Mouse (Mus musculus): ENCODE measurements around the gene Olfr1037. TPM values are rescaled to one million over a fixed set of nuclear protein-coding genes. Genes with fewer than 3 reads are reported as not detected.
"Not testable (repeated sequence)": the region's sequence is repeated elsewhere in the genome, so short reads cannot be mapped to it uniquely, and the experiment has no call there.

The Olfr1037 gene
- polyA plus RNA-seq (2017; shearing (Covaris generic)): not detected

GRCm38 (mm10) chr2:86087285-86087684 is at the start of gene Olfr1037:
Gene Olfr1037, minus strand, starts transcription at chr2:86087385.
- no peak for ATAC-seq

DNA sequence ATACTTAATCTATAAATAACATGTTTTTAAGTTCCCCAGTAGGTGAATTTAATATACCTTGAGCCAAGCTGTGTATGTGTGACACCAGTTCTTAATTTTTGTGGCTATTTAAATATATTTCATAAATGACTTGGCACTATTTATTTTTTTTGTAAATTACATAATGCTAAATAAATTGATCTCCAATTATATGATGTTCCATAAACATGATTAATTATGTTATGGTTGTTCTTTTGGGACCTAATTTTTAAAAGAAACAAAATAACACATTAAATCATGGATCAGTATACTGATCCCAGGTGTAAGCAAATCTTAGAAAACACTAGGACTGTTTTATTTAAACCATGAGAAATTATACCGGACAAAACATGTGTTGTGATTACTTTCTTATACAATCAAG is 48.6 kb upstream of the Olfr1037 start, which contains the start of gene Olfr1039:
Gene Olfr1039 (minus strand): TSS at position 101 of the 400 bp plus-strand sequence.
- ATAC-seq: no peak

GRCm38 (mm10) chr2:86080478-86080877 is 6.7 kb downstream of the Olfr1037 start:
- not testable (repeated sequence) for ATAC-seq

DNA sequence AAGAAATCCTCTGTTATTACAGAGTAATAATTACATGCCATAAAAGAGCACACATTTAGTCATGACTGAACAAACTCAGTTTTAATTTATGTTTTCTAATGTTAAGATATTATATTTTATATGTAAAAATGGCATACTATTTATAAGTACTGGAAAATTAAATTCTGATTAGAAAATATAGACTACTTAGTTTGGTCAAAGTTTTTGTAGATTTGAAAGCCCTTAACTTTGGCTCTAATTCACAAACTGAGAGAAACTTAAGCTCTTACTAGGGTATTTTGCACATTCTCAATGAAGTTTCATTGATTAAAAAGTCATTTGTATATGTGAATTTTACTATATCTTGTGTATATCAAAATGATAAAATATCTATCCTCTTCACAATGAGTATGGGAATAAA is 13.5 kb downstream of the Olfr1037 start, which contains the start of gene Olfr1036:
Gene Olfr1036 (plus strand): TSS at position 301 of the 400 bp plus-strand sequence.
- not testable (repeated sequence) for ATAC-seq

DNA sequence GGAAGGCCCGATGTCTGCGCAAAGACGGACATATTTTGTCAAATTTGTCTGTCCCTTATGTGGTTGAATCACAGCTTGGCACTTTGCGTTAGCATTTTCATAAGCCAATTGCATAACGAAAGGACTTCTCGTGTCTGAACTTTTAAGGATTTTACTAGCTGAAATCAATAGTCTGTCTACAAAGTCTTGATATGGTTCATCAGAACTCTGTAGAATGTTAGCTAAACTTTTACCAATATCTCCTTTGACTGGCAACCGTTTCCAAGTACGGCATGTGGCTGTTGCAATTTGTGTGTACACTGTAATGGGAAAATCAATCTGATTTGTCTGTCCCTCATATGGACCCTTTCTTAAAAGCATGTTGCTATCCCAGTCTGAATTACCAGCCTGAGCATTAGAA is 17.0 kb downstream of the Olfr1037 start:
- no peak for ATAC-seq

DNA sequence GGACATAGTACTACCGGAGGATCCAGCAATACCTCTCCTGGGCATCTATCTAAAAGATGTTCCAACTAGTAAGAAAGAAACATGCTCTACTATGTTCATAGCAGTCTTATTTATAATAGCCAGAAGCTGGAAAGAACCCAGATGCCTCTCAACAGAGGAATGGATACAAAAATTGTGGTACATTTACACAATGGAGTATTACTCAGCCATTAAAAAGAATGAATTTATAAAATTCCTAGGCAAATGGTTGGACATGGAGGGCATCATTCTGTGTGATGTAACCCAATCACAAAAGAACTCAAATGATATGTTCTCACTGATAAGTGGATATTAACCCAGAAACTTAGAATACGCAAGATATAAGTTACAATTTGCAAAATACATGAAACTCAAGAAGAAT is 23.4 kb downstream of the Olfr1037 start:
- ATAC-seq: peak; percentile 96

GRCm38 (mm10) chr2:86050777-86051176 is 36.4 kb downstream of the Olfr1037 start:
- not testable (repeated sequence) for ATAC-seq

DNA sequence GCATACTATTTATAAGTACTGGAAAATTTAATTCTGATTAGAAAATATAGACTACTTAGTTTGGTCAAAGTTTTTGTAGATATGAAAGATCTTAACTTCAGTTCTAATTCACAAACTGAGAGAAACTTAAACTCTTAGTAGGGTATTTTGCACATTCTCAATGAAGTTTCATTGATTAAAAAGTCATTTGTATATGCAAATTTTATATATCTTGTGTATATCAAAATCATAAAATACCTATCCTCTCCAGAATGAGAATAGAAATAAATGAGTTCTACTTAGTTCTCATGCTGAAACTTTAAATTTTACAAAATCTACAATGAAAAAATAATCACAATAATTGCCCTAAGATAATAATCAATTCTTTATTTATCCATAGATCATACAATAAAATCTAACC is 41.6 kb downstream of the Olfr1037 start, which contains the start of gene Olfr1034:
Gene Olfr1034 (plus strand): TSS at position 301 of the 400 bp plus-strand sequence.
- no peak for ATAC-seq

Other genes with a start within 250 kb of the Olfr1037 start
- not detected for gene Olfr1019, start 241.9 kb downstream of the Olfr1037 start, polyA plus RNA-seq (2017; shearing (Covaris generic))
- gene Olfr1020, start 240.4 kb downstream of the Olfr1037 start, polyA plus RNA-seq (2017; shearing (Covaris generic)): not detected
- not detected for gene Olfr1022, start 218.8 kb downstream of the Olfr1037 start, polyA plus RNA-seq (2017; shearing (Covaris generic))
- gene Olfr1023, start 201.7 kb downstream of the Olfr1037 start, polyA plus RNA-seq (2017; shearing (Covaris generic)): not detected
- gene Olfr1024, start 182.3 kb downstream of the Olfr1037 start, polyA plus RNA-seq (2017; shearing (Covaris generic)): not detected
- gene Olfr1025-ps1, start 172.2 kb downstream of the Olfr1037 start, polyA plus RNA-seq (2017; shearing (Covaris generic)): not detected
- gene Olfr1026, start 165.8 kb downstream of the Olfr1037 start, polyA plus RNA-seq (2017; shearing (Covaris generic)): not detected
- gene Olfr1028, start 136.9 kb downstream of the Olfr1037 start, polyA plus RNA-seq (2017; shearing (Covaris generic)): not detected
- not detected for gene Olfr1029, start 113.5 kb downstream of the Olfr1037 start, polyA plus RNA-seq (2017; shearing (Covaris generic))
- gene Olfr1030, start 108.1 kb downstream of the Olfr1037 start, polyA plus RNA-seq (2017; shearing (Covaris generic)): not detected
- gene Olfr1031, start 97.1 kb downstream of the Olfr1037 start, polyA plus RNA-seq (2017; shearing (Covaris generic)): not detected
- gene Olfr1032, start 81.8 kb downstream of the Olfr1037 start, polyA plus RNA-seq (2017; shearing (Covaris generic)): not detected
- gene Olfr1033, start 66.8 kb downstream of the Olfr1037 start, polyA plus RNA-seq (2017; shearing (Covaris generic)): not detected
- not detected for gene Olfr1034, start 41.5 kb downstream of the Olfr1037 start, polyA plus RNA-seq (2017; shearing (Covaris generic))
- gene Olfr1036, start 13.4 kb downstream of the Olfr1037 start, polyA plus RNA-seq (2017; shearing (Covaris generic)): not detected
- gene Olfr1039, start 48.5 kb upstream of the Olfr1037 start, polyA plus RNA-seq (2017; shearing (Covaris generic)): not detected
- gene Olfr1040, start 59.3 kb upstream of the Olfr1037 start, polyA plus RNA-seq (2017; shearing (Covaris generic)): not detected
- not detected for gene Olfr1042, start 74.5 kb upstream of the Olfr1037 start, polyA plus RNA-seq (2017; shearing (Covaris generic))
- gene Olfr1043, start 80.1 kb upstream of the Olfr1037 start, polyA plus RNA-seq (2017; shearing (Covaris generic)): not detected
- gene Olfr1044, start 90.4 kb upstream of the Olfr1037 start, polyA plus RNA-seq (2017; shearing (Covaris generic)): not detected
- gene Olfr52, start 98.3 kb upstream of the Olfr1037 start, polyA plus RNA-seq (2017; shearing (Covaris generic)): not detected
- gene Olfr1045, start 115.6 kb upstream of the Olfr1037 start, polyA plus RNA-seq (2017; shearing (Covaris generic)): not detected
- gene Olfr1046, start 131.9 kb upstream of the Olfr1037 start, polyA plus RNA-seq (2017; shearing (Covaris generic)): not detected
- gene Olfr1047, start 144.0 kb upstream of the Olfr1037 start, polyA plus RNA-seq (2017; shearing (Covaris generic)): not detected
- not detected for gene Olfr1048, start 152.9 kb upstream of the Olfr1037 start, polyA plus RNA-seq (2017; shearing (Covaris generic))
- gene Olfr1049, start 170.9 kb upstream of the Olfr1037 start, polyA plus RNA-seq (2017; shearing (Covaris generic)): not detected
- gene Olfr1051, start 191.7 kb upstream of the Olfr1037 start, polyA plus RNA-seq (2017; shearing (Covaris generic)): not detected
- under 1 TPM in 1 of 2 experiments, not detected in 1; 0.48 TPM for gene Olfr1052, start 205.1 kb upstream of the Olfr1037 start, polyA plus RNA-seq (2017; shearing (Covaris generic))
- gene Olfr1053, start 227.9 kb upstream of the Olfr1037 start, polyA plus RNA-seq (2017; shearing (Covaris generic)): not detected
- not detected for gene Olfr1054, start 248.0 kb upstream of the Olfr1037 start, polyA plus RNA-seq (2017; shearing (Covaris generic))

Measured in CD4-positive, CD25-positive, alpha-beta regulatory T cell, adult 4 months (primary cell).